Mouse (Mus musculus) small intestine, adult 2 months (tissue): ENCODE data around the gene Atf6b.

ENCODE experiments used
- CTCF ChIP-seq: fragments of 200-500 bp; IDR thresholded peaks from 2 replicates; pipeline ENCODE4 v1.5.1; 2012; ENCODE audit warnings: low read depth, mild to moderate bottlenecking, control low read depth, inconsistent platforms, low read length, moderate library complexity, mixed read lengths; ENCODE audit not compliant: insufficient replicate concordance, insufficient read length; ENCODE audit errors: extremely low read depth
- POLR2A ChIP-seq: fragments of 200-500 bp; IDR thresholded peaks from 2 replicates; pipeline ENCODE4 v1.6.1; 2012; ENCODE audit warnings: low read depth, mild to moderate bottlenecking, control low read depth, inconsistent platforms, low read length, moderate library complexity

DNA sequence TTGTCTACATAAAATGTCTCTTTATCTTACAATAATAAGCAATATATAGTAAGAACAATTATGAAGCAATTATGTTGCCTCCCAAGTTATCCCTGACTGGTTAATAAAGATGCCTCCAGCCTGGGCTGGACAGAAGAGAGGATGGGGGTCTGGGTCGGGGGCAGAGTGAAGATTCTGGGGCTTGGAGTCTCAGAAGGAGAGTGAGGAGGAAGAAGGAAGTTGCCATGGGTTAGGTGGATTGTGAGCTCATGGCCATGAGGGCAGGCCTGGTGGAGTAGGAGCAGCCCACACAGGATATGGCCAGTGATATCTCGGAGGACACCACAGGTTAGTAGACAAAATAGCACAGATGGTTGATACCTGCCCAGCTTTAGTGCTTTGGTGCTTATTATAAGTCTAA, 11.2 kb downstream of the Atf6b start:
- TF ChIP-seq CTCF (no peak), POLR2A (no peak)
